Mouse (Mus musculus): ENCODE data around the gene Rhoj. TPM values are rescaled to one million over a fixed set of nuclear protein-coding genes. Genes with fewer than 3 reads are reported as not detected.

Gene Rhoj
- polyA plus RNA-seq, 1 experiment from 2014 or later = 108 TPM

DNA sequence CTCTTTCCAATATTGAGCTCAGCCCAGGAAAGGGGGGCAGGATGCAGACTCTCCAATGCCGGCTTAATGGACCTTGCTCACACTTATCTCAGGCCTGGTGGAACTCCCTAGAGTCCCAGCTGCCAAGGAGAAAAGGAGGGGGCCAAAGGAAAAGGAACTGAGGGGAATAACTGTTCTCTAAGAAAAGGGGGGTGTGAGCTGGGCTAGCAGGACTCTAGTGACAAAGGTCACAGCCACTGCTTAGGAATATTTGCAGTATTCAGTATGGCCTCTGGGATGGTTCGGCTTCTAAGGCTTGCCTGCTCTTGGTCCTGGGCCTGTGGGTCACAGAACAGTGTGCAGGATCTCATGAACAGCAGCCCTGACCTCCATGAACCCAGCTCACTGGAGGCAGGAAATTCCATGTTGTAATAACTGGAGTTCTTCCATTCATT lies 61.3 kb downstream of the Rhoj start:
- ATAC-seq (ENCODE audit: insufficient number of reproducible peaks, low FRiP score, low TSS enrichment, low read depth) = no peak
- Histone ChIP-seq H3K4me2 (no peak overlapping the region), H3K9ac (no peak overlapping the region), H3K27ac (no peak overlapping the region), H3K4me3 (no peak overlapping the region), H3K4me1 (peaks cover 8% of the 10 kb centered on the region; the same call in 1 of the 2 replicates), H3K9me3 (no peaks in the 10 kb centered on the region), H3K36me3 (no peaks in the 10 kb centered on the region), H3K27me3 (no peaks in the 10 kb centered on the region)
- 62% methylated on average over 2 of the region's 2 CpGs for WGBS

DNA sequence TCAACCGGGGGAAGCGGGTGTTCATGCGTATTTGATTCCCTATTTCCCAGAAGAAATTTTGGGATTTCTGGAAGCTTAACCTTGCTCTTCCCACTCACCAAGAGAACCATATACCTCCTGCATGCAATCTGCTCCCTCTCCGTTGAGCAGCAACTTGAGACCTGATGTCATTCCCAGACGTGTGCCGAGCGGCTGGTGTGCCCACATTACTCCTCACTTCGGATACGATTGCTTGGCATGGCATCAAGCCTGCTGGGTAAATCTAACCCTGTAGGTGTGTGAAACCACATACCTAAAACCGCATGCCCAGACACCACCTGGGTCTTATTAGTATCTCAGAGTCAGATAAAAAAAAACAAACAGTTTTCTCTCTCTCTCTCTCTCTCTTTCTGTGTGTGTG lies 66.3 kb downstream of the Rhoj start:
- no peaks in the 10 kb centered on the region for H3K4me1 ChIP-seq
- H3K9me3 ChIP-seq = no peaks in the 10 kb centered on the region

DNA sequence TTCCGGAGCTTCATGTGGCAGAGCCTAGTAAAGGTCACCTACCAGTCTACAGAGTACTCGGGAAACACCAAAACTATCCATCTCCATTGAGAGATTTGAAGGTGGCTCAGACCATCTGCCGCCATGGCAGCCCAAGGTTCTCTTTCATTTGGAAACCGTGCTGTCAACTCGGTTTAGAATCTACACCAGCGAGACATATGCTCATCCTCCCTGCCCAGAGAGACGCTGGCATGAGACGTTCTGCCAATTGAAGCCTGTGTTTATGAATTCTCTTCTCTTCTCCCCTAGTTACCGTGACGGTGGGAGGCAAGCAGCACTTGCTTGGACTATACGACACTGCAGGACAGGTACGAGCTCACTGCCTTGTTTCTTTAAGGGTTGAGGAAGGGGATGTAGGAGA lies 66.9 kb downstream of the Rhoj start:
- no peaks in the 10 kb centered on the region for H3K27me3 ChIP-seq
- H3K9me3 ChIP-seq = no peaks in the 10 kb centered on the region
- ATAC-seq (ENCODE audit: insufficient number of reproducible peaks, low FRiP score, low TSS enrichment, low read depth) = no peak
- H3K4me2 ChIP-seq = no peak overlapping the region
- 90% methylated on average over 12 of the region's 12 CpGs for WGBS
- H3K27ac ChIP-seq = no peak overlapping the region
- H3K4me3 ChIP-seq = no peak overlapping the region
- H3K9ac ChIP-seq = no peak overlapping the region
- peaks cover 16% of the 10 kb centered on the region for H3K36me3 ChIP-seq
- no peaks in the 10 kb centered on the region for H3K4me1 ChIP-seq

More for the DNA sequence above, 66.3 kb downstream of the Rhoj start:
- H3K9ac ChIP-seq = no peak overlapping the region
- WGBS = 62% methylated on average over 10 of the region's 10 CpGs
- ATAC-seq (ENCODE audit: insufficient number of reproducible peaks, low FRiP score, low TSS enrichment, low read depth) = no peak
- peaks cover 16% of the 10 kb centered on the region for H3K36me3 ChIP-seq
- no peaks in the 10 kb centered on the region for H3K27me3 ChIP-seq
- H3K4me3 ChIP-seq = no peak overlapping the region
- H3K4me2 ChIP-seq = no peak overlapping the region
- no peak overlapping the region for H3K27ac ChIP-seq

DNA sequence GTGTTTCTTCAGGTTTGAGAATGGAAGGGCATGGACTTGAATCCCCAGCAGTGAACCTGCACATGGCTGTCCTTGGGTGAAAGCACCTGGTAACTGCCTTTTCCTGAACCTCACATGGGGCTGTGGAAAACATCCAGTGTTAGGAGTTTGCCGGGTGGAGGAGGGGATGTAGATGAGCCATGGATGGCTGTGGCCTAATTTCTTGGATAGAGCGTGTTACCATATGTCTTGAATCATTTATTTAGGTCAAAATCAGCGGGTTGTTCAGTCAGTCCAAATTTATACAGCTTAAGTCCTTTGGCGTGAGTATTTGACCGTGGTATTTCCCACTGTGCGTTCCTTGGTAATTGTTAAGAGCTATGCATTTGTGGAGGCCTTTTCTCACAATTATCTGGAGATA lies 68.0 kb downstream of the Rhoj start:
- no peaks in the 10 kb centered on the region for H3K4me1 ChIP-seq
- H3K9me3 ChIP-seq = no peaks in the 10 kb centered on the region
- H3K4me3 ChIP-seq = no peak overlapping the region
- no peak overlapping the region for H3K9ac ChIP-seq
- H3K36me3 ChIP-seq = peaks cover 16% of the 10 kb centered on the region
- H3K27ac ChIP-seq = no peak overlapping the region
- ATAC-seq (ENCODE audit: insufficient number of reproducible peaks, low FRiP score, low TSS enrichment, low read depth) = no peak
- no peaks in the 10 kb centered on the region for H3K27me3 ChIP-seq
- no peak overlapping the region for H3K4me2 ChIP-seq
- WGBS = 77% methylated on average over 6 of the region's 6 CpGs

DNA sequence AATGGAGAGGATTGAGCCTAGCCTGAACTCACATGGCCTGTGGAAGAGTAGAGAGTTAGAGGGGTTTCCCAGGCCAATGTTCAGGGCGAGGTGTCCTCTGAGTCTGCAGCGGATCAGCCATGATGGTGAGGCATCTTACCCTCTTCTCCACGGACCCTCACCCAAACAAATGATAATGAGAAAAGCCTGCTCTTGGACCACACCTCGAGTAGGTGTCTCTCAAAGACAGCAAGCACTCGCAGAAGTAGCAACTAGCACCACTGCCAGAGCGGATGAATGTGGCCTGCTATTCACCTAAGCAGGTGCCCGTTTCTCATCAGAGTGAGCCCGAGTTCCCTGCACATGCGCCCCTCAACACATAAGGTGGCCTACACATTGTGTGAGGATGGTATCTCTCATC lies 78.6 kb downstream of the Rhoj start:
- Histone ChIP-seq H3K4me2 (no peak overlapping the region), H3K27me3 (no peaks in the 10 kb centered on the region), H3K9me3 (no peaks in the 10 kb centered on the region), H3K4me3 (no peak overlapping the region), H3K27ac (no peak overlapping the region), H3K4me1 (peaks cover 9% of the 10 kb centered on the region), H3K9ac (no peak overlapping the region), H3K36me3 (no peaks in the 10 kb centered on the region)
- 83% methylated on average over 9 of the region's 9 CpGs for WGBS
- no peak for ATAC-seq (ENCODE audit: insufficient number of reproducible peaks, low FRiP score, low TSS enrichment, low read depth)

DNA sequence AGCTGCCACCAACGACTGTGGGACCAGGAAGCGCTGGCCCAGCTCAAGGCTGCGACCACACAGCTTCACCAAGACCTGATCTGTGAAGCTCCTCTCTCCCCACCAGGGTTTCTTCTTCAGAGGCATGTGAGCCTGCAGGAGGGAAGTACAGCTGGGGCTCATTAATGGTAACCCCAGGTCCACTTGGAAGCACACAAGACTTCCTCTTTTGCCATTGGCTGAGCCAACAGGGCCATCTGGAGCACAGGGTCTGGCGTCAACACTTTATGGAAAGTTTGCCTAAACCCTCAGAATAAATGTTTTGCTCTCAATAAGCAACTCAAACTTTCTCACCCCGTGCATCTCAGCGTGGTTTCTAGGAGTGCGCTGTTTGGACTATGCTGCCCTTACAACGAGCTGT lies 79.0 kb downstream of the Rhoj start:
- H3K9me3 ChIP-seq = no peaks in the 10 kb centered on the region
- H3K4me2 ChIP-seq = no peak overlapping the region
- no peak overlapping the region for H3K4me3 ChIP-seq
- WGBS = 54% methylated on average over 8 of the region's 8 CpGs
- H3K27me3 ChIP-seq = no peaks in the 10 kb centered on the region
- 0 out of 2 replicates have a peak, but pooled peaks have one; percentile 48 for ATAC-seq (ENCODE audit: insufficient number of reproducible peaks, low FRiP score, low TSS enrichment, low read depth)
- peaks cover 9% of the 10 kb centered on the region for H3K4me1 ChIP-seq
- H3K27ac ChIP-seq = no peak overlapping the region
- no peak overlapping the region for H3K9ac ChIP-seq
- no peaks in the 10 kb centered on the region for H3K36me3 ChIP-seq

DNA sequence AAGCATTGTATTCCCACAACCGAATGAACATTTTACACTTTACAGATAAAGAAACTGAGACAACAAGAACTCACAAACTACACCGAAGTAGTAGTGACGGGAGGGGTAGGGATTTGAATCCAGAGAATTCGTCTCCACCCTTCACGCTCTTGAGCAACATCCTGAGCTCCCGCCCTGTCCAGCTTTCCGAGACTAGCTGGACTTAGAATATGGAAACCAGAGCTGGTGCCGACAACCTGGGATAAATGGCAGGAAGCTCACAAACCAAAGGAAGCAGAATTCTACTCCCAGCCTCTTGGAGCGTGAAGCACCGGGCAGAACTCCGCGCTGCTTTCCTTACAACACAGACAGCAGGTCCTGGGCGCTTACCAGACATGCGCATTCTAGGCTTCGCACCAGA lies 79.7 kb downstream of the Rhoj start:
- Histone ChIP-seq H3K4me3 (no peak overlapping the region), H3K9ac (no peak overlapping the region), H3K4me1 (peaks cover 9% of the 10 kb centered on the region), H3K36me3 (0 out of 2 replicates have a peak, but pooled peaks cover 3% of the 10 kb centered on the region), H3K27ac (no peak overlapping the region), H3K4me2 (no peak overlapping the region), H3K9me3 (no peaks in the 10 kb centered on the region), H3K27me3 (no peaks in the 10 kb centered on the region)
- ATAC-seq (ENCODE audit: insufficient number of reproducible peaks, low FRiP score, low TSS enrichment, low read depth) = no peak
- 84% methylated on average over 15 of the region's 15 CpGs for WGBS

DNA sequence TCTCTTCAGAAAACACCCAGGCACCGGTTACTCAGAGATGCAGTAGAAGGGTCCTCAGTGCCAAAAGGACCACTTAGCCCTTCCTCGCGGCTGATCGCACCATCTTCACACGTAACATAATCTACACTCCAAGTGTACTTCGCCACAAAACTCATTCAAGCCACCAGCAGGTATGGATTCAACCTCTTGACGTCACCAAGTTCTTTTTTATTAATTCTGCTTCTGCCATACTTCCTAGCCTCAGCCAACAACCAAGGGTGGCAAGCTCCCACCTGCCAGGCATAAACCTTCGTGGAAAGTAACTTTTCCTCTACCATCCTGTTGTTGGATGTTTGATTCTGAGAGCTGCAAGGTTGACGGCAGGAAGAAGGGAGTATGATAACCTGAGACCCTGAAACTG lies 80.4 kb downstream of the Rhoj start:
- peaks cover 9% of the 10 kb centered on the region for H3K4me1 ChIP-seq
- H3K36me3 ChIP-seq = 0 out of 2 replicates have a peak, but pooled peaks cover 4% of the 10 kb centered on the region
- H3K27ac ChIP-seq = no peak overlapping the region
- H3K27me3 ChIP-seq = no peaks in the 10 kb centered on the region
- 93% methylated on average over 9 of the region's 9 CpGs for WGBS
- no peaks in the 10 kb centered on the region for H3K9me3 ChIP-seq
- H3K9ac ChIP-seq = no peak overlapping the region
- no peak for ATAC-seq (ENCODE audit: insufficient number of reproducible peaks, low FRiP score, low TSS enrichment, low read depth)
- H3K4me3 ChIP-seq = no peak overlapping the region
- H3K4me2 ChIP-seq = no peak overlapping the region

DNA sequence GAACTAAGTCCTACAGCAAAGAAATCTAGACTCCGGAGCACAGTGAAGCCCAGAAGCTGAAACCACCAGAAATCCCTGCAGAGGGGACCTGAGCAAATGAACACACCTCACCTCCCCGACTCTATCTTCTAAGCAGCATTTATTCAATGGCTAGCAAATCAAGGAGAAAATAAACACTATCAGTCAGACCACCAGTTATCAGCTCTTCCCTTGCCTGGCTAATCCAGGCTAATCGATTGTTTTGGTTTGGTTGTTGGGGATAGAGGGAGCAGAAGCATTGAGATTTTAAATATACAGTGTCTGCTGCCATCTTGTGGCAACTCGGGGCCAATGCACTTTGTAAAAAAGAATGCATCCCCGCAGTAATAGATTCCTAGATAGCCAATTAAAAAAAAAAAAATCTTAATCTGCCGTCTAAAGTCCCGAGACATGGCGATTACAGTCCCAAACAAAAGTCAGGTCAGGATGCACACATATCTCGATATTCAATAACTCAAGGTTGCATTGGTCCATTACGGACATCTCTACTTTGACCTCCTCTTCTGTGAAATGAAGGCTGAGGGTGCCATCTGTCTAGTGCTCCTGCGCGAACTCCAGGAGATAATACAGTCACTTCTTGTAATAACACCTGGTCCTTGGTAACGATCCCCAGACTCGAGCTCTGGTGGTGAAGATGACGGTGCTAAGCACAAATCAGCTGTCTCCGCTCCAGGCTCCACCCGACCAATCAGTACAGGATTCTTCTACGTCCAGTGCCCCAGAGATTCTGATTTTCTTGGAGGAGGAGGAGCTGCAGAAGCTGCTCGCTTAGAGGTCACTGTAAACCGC lies 81.4 kb downstream of the Rhoj start:
- Histone ChIP-seq H3K4me1 (peaks cover 9% of the 10 kb centered on the region), H3K9me3 (no peaks in the 10 kb centered on the region), H3K36me3 (0 out of 2 replicates have a peak, but pooled peaks cover 4% of the 10 kb centered on the region), H3K27ac (no peak overlapping the region), H3K4me2 (no peak overlapping the region), H3K9ac (no peak overlapping the region), H3K27me3 (no peaks in the 10 kb centered on the region), H3K4me3 (no peak overlapping the region)
- no peak for ATAC-seq (ENCODE audit: insufficient number of reproducible peaks, low FRiP score, low TSS enrichment, low read depth)
- WGBS = 42% methylated on average over 20 of the region's 20 CpGs

DNA sequence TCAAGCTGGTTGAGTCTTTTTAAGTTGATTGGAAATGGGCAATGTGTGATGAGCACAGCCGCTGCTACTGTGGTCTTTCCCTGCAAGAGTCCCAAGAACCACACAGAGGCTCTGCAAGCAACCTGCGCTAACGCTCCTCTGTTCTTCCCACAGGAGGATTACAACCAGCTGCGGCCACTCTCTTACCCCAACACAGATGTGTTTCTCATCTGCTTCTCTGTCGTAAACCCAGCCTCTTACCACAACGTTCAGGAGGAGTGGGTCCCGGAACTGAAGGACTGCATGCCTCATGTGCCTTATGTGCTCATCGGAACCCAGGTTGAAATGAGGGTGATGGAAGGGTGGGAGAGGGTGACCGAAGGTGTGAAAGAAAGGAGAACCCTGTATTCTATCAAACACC lies 83.4 kb downstream of the Rhoj start:
- Histone ChIP-seq H3K4me3 (no peak overlapping the region), H3K27ac (no peak overlapping the region), H3K27me3 (no peaks in the 10 kb centered on the region), H3K4me2 (no peak overlapping the region), H3K36me3 (peaks cover 4% of the 10 kb centered on the region; the same call in 1 of the 2 replicates), H3K4me1 (peaks cover 13% of the 10 kb centered on the region), H3K9ac (no peak overlapping the region), H3K9me3 (no peaks in the 10 kb centered on the region)
- no peak for ATAC-seq (ENCODE audit: insufficient number of reproducible peaks, low FRiP score, low TSS enrichment, low read depth)
- WGBS = 45% methylated on average over 9 of the region's 9 CpGs

DNA sequence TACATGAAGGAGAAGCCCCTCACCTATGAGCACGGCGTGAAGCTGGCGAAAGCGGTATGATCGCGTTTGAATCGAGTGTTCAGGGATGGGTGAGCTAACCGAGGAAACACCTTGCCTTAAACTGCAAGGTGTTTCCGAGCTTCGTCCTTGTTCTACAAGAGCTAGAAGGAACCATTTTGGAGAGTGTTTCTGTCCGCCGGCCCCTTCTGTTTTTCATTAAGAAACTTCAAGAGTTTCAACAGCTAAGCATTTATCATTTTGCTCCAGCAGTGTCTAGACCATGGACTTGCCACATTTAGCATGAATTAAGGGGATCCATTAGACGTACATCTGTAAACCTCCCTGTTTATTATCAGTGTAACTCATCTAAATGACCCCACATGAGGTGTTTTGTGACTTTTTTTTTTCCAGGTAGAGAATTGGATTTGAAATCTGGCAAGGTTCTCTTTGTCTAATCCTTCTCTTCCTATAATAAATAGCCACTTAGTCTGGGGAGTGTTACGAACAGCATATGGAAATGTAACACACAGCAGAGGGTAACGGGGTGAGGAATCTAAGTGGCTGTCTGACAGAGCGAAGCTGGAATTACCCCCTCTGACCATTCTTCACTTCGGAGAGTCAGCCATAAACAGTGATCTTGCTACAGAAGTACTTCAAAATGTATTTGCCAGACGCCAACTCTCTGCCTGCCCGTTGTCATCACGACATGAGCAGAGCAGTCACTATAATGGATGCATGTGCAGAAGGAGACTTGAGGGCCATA lies 86.1 kb downstream of the Rhoj start:
- Histone ChIP-seq H3K9me3 (no peaks in the 10 kb centered on the region), H3K4me2 (no peak overlapping the region), H3K27ac (no peak overlapping the region), H3K4me1 (peaks cover 12% of the 10 kb centered on the region), H3K4me3 (no peak overlapping the region), H3K27me3 (no peaks in the 10 kb centered on the region), H3K36me3 (peaks cover 4% of the 10 kb centered on the region; the same call in 1 of the 2 replicates), H3K9ac (no peak overlapping the region)
- WGBS = 55% methylated on average over 20 of the region's 20 CpGs
- ATAC-seq (ENCODE audit: insufficient number of reproducible peaks, low FRiP score, low TSS enrichment, low read depth) = no peak

DNA sequence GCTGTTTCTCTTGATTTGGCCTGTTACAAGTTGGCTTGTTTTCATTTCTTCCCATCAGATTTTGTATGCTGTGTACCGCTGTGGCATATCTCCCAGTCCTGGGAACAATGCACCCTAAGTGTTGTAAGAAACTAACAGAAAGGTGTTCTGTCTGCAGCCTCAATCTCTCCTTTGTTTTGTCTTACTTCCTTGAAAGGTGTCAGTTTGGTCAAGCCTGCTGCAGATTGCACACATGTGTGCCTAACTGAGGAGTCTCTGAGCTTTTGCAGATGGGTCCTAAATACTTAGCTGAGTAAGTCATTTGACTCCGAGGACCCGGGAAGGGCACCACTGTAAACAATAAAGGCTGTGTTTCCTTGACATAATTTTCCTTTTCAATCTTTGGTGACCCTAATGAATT lies 88.5 kb downstream of the Rhoj start:
- H3K27me3 ChIP-seq = no peaks in the 10 kb centered on the region
- no peak for ATAC-seq (ENCODE audit: insufficient number of reproducible peaks, low FRiP score, low TSS enrichment, low read depth)
- no peak overlapping the region for H3K4me2 ChIP-seq
- 44% methylated on average over 3 of the region's 3 CpGs for WGBS
- no peaks in the 10 kb centered on the region for H3K9me3 ChIP-seq
- H3K4me3 ChIP-seq = no peak overlapping the region
- peaks cover 10% of the 10 kb centered on the region for H3K4me1 ChIP-seq
- no peak overlapping the region for H3K9ac ChIP-seq
- H3K36me3 ChIP-seq = peaks cover 14% of the 10 kb centered on the region; the same call in 1 of the 2 replicates
- H3K27ac ChIP-seq = no peak overlapping the region
